Mouse (Mus musculus) kidney, adult 9 months (tissue): ENCODE data around the gene Olfr432.
"Not testable (repeated sequence)": the region's sequence is repeated elsewhere in the genome, so short reads cannot be mapped to it uniquely, and the experiment has no call there.

Experiments
- DNase-seq: peaks from one replicate; pipeline ENCODE4 v3.0.0; 2022

The Olfr432 gene

DNA sequence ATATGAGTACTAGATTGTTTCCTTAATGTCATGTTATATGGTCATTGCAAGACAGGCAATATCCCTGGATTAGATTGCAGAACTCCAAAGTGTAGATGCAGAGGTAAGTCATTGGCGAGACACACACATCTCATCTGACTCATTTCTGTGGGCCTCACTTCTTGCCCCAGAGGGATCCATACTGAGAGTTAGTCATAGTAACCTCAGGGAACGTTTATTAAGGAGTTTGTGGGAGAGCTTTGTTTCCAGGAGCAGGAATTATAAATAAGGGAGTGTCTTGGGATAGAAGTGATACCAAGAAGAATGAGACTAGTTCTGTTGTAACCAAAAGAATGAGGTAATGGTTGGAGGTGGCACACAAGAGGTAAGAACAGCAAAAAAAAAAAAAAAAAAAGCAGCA lies at the start of gene Olfr432:
Gene Olfr432 (plus strand): TSS at position 313 of the 400 bp plus-strand sequence.
- no peak for DNase-seq

DNA sequence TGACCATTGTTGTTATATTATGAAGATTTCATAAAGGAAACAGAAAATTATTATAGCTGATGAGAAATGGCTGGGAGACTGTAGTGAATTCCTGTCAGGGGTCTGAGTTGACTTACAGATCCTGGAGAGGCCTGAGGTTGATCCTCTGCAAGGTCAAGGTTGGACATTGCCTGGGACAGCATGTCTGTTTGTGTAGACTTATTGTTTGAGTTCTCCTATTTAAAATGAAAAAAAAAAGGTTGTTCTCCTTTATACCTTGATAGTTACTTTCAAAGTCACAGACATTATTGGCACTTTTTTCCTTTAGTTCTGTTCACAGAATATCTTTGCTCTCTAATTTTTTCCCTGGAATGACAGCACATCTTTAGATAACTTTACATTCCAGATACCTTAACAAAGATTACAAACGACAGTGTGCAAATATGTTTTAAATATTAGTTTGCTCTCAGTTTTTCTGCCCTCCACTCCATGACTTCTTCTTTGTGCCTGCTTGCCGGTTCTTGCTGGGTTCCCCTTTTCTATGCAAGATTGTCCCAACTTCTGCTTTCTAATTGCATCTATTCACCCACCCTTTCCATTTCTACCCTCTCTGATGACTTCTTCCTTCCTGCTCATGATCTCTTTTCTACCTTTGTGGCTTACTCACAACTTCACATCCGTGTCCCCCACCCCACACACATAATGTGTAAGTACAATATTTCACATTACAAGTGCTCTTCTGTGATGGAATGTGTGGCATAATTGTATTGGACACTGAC lies 44.5 kb upstream of the Olfr432 start:
- not testable (repeated sequence) for DNase-seq

DNA sequence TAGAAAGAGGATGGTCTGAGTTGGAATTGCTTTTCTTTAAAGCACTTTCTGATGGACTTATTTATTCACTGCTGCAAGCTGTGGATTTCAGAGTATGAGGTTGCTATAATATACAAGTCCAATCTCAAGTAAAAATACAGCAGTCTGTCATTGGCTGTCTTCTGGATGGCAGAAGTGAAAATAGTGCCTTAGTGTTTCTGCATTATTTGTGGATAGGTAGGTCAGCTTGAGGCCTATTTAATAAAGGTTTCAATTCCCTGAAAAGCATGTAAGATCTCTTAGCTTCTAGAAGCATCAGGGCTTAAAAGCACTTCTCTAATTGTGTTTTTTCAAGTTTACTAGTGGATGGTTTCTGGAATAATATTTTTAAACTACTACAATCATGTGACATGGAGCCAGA lies 42.0 kb upstream of the Olfr432 start:
- DNase-seq, result not testable (repeated sequence)

DNA sequence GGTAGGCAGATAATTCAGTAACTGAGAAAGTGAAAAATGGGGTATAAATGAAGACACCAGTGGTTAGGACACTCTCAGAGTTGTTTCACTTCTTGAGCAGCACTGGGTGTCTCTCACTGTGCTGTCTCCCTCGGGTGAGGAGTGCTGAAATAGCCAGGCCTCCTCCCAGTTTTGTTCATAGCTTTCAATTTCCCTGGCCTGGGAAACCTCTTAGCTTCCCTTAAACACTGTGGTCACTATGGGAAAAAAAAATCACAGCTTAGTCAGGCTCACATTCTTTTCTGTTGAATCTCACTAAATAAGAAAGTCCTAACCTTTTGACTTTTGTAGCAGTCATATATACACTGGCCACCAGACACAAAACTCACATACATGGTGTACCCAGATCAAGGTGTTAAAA lies 17.3 kb upstream of the Olfr432 start, which contains the start of gene Ifi205:
Gene Ifi205 (minus strand): TSS at position 113 of the 400 bp plus-strand sequence.
- no peak for DNase-seq

DNA sequence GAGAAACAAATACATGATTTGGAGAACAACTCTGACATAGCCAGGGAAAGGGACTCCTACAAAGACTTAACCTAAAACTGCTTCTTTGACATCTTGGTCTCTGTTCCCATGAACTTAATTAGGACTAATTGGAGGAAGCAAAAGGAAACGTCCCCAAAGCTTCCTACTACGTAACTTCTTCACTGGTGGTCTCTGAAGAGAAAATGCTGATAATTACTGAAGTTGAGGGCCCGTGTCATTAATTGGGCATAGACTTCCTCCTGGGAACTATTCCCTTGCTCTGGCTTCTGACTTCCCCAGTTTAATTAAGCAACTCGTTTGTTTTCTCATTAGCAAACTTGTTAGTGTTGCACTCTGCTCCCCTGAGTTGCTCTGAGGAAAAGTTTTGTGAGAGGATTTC lies 13.2 kb upstream of the Olfr432 start:
- no peak for DNase-seq

DNA sequence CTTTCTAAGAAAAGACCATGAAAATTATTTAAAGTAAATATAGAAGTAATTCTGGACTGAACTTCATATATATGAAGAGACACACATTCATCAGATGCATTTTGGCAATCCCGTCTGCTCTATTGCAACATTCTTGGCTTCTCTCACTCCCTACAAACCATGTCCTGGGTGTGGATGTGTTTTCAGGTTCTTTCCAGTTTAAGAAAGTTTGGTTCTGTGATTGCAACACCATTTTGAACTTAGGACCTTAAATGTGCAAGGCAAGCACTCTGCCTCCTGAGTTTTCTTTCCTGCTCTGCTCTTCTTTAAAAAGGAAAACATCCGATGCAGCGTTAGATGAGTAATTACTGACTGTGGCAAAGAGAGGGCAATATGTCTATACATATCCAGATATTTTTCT lies 10.5 kb upstream of the Olfr432 start:
- no peak for DNase-seq

DNA sequence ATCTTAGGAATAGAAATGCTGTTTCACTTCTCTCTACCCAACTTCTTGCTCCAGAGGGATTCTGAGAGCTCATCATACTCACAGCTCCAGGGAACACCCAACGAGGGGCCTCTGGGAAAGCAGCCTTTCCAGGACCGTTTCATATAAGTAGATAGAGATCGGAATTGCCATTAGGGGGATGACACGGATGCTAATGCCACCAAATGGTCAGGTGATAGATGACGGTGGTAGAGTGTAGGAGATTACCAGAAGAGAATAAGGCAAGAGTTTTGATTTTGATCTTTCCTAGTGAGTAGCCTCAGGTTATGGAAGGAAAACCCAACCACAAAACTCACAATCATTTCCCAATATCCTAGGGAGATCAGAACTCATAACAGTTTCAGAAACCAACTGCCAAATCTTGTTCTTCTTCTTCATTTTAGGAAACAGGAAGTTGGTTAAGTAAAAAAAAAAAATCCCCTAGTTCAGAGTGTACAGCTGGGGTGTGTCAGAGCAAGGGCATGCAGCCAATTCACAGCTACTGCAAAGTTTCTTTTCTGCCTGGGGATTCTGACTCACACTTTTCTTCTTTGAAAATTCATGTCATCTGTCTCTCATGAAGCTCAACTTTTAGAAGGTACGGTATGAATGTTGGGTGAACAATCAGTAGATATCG lies 8.4 kb upstream of the Olfr432 start, which contains the start of gene Olfr433:
Gene Olfr433 (plus strand): TSS at position 183 of the 655 bp plus-strand sequence.
- DNase-seq, result peak; percentile 52

DNA sequence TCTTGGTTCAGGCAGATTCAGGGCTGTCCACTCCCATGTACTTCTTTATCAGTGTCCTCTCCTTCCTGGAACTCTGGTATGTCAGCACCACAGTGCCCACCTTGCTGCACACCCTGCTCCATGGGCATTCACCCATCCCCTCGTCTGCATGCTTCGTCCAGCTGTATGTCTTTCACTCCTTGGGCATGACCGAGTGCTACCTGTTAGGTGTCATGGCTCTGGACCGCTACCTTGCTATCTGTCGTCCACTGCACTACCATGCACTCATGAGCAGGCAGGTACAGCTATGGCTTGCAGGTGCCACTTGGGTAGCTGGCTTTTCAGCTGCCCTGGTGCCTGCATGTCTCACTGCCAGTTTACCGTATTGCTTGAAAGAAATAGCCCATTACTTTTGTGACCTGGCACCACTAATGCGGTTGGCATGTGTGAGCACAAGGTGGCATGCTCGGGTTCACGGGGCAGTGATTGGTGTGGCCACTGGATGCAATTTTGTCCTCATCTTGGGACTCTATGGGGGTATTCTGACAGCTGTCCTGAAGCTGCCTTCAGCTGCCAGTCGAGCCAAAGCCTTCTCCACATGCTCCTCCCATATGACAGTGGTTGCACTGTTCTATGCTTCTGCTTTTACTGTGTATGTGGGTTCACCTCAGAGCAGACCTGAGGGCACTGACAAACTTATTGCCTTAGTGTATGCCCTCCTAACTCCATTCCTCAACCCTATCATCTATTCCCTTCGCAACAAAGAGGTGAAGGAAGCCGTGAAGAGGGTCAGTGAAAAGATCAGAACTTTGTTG lies 6.7 kb upstream of the Olfr432 start:
- not testable (repeated sequence) for DNase-seq

DNA sequence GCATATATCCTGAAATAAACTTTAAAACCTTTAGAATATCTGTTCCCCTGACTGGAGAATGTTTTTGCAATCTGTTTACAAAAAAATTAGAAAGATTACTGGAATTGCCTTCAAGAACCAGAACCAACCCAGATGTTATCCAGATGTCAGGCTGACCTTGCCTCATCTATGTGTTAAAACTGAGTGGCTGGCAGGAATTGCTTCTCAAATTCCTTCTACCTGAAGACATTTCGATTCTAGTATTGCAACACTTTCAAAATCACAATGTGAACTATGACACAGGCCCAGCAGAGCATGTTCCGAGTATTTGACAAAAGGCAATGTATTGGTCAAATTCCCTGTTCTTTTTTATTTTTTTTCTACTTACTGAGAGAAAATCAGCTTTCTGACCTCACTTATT lies 4.6 kb upstream of the Olfr432 start:
- DNase-seq, result no peak

DNA sequence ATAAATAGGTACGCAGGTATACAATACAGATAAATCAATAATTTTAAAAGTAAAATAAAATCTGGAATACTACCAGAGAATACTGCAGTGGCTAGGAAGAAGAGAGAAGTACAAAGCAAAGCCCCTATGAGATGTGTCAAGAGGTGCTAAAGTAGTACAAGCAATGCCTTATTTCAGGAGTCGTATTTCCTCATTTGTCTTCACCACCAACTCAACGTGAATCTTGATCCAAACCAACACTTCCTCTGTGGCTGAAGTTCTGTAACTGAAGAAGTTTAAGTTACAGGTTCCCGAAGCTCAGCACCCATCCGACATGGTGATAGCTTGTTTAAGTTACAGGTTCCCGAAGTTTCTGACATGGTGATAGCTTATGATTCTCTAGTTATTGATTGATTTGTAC lies 778 bp upstream of the Olfr432 start:
- DNase-seq, result not testable (repeated sequence)

DNA sequence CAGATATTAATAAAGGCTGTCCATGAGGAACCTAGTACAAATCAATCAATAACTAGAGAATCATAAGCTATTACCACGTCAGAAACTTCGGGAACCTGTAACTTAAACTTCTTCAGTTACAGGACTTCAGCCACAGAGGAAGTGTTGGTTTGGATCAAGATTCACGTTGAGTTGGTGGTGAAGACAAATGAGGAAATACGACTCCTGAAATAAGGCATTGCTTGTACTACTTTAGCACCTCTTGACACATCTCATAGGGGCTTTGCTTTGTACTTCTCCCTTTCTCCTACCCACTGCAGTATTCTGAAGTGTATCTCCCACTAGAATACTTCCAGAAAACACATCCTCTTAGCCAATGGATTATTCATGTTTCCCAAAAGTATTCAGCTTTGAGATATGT lies 352 bp downstream of the Olfr432 start:
- not testable (repeated sequence) for DNase-seq

DNA sequence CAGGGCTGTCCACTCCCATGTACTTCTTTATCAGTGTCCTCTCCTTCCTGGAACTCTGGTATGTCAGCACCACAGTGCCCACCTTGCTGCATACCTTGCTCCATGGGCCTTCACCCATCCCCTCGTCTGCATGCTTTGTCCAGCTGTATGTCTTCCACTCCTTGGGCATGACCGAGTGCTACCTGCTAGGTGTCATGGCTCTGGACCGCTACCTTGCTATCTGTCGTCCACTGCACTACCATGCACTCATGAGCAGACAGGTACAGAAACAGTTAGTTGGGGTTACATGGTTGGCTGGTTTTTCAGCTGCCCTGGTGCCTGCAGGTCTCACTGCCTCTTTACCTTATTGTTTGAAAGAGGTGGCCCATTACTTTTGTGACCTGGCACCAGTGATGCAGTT lies 1.5 kb downstream of the Olfr432 start:
- DNase-seq, result no peak

DNA sequence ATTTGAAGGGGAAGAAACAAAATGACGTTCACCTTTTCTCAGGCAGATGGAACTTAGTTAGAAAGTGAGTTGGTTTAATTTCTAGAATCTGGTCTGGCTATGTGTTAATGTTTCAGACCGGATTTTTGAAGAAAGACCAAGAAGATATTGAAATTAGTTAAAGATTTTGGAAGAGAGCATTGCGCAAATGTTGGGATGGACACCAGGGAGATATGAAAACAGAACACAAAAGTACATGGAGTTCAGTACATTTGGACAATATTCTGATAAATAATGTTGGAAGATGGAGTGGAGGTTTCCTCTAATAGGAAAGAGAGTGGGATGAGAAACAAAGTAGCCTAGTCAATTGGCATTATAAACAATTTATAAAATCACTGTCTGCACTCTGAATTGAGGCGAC lies 2.5 kb downstream of the Olfr432 start:
- DNase-seq, result no peak

DNA sequence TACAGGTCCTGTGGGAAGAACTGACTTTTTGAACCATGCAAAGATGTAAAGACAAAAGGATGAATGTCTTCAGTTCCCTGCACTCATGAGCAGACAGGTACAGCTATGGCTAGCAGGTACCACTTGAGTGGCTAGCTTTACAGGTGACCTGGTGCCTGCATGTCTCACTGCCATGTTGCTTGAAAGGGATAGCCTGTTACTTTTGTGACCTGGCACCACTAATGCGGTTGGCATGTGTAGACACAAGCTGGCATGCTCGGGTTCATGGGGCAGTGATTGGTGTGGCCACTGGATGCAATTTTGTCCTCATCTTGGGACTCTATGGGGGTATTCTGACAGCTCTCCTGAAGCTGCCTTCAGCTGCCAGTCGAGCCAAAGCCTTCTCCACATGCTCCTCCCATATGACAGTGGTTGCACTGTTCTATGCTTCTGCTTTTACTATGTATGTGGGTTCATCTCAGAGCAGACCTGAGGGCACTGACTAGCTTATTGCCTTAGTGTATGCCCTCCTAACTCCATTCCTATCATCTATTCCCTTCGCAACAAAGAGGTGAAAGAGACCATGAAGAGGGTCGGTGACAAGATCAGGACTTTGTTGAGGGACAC lies 3.0 kb downstream of the Olfr432 start:
- no peak for DNase-seq

DNA sequence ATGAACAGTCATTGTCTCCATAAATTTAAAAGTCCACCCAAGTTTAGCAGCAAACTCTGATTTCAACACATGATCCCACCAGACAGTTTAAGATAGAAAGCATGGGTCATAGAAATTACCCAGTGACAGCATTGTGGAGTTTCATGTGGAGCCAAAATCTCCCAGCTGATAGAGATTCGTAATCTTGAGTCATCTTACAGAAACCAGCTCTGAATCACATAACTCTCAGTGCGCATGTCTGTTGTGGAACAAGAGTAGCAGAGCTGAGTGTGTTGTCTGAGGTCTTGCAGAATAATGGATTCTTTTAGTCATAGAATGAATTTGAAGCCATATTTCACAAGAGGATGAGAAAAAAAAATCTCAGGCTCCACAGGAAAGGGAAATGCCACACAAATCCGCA lies 4.0 kb downstream of the Olfr432 start:
- DNase-seq, result no peak

DNA sequence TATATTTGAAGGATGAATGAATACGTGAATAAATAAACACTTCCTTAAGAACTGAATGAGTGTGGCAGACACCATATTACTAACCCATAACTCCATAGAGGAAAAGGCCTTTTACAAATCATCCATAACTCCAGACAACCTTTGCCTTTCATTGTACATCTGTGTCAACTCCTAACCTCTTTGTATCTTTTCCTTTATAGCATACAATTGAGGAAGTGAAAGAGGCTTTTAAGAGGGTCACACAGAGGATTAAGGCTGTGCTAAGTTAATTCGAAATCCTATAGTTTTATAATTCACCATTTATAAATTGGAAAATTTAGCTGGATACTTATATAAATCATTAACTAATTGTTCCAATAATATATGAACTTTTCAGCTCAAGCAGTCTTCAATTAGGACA lies 6.2 kb downstream of the Olfr432 start:
- no peak for DNase-seq

DNA sequence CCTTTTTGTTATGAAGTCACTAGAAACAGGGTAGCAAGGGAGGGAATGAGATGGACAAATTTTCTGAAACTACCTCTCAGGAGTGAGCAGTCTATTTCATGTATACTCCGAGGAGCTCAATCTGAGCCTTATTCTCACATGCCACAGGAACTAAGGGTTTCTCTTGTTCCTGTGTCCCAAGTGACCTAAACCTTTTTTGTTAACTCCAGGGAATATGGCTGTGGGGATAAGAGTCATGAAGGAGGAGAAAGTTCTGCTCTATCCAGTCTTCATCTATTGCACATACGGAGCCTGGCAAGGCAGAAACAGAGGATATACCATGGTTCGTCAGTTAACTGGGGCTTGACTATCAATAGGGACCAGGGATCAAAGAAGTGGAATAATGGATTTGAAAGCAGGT lies 17.3 kb downstream of the Olfr432 start, which contains the start of gene Olfr430:
Gene Olfr430 (plus strand): TSS at position 301 of the 400 bp plus-strand sequence.
- no peak for DNase-seq

DNA sequence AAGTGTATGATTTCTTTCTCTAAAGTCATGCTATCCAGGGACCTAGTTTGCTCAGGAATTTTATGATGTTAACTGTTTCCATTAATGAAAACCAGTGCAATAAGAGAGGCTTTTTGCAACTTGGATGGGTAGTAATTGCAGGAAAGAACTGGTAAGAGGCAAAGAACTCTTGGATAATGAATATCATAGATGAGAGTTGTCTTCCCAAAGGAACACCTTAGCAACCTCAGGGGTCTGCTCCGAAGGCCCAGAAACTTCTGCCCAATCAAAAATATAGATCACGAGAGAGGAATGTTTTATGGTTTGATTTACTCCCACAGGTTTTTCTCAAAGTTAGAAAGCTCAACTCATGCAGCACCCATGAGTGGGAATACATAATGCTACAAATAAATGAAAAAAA lies 35.0 kb downstream of the Olfr432 start, which contains the start of gene Olfr429:
Gene Olfr429 (plus strand): TSS at position 301 of the 400 bp plus-strand sequence.
- no peak for DNase-seq

DNA sequence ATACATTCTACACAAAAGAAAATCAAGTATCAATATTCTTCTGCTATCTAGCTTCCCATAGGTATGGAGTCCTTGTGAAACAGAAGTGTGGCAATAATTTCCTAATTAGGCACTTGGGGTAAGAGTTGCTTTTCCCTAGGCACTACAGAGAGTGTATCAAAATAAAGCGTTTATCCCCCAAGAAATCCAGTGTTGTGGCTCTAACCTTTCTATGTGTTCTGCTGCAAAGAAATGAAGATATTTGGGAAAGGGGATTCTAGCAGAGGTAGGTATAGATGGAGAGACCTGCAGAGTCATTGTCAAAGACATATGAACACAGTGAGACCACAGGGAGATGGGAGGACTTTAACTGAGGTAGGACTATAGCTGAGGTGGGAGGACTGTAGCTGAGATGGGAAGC lies 47.6 kb downstream of the Olfr432 start, which contains the start of gene Olfr427:
Gene Olfr427 (plus strand): TSS at position 301 of the 400 bp plus-strand sequence.
- no peak for DNase-seq

DNA sequence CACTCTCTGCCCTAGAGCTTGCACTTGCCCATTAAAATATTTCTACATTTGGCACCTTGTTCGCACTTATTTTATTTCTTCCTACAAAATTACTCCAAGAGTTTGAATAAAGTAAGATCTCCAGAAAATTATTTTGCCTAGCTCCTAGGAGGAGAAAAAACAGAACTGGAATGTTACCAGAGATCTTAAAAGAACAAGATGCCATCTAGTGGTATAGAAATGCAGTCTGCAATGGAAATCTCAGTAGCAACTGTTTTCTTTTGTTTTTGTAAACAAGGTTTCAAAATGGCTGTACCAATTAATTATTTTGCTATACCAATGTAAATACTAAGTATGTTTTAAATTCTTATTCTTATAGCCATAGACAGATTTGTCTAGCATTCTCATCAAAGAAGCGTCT lies 54.7 kb downstream of the Olfr432 start:
- DNase-seq, result peak; percentile 5
